Mouse (Mus musculus) neural tube, embryonic 14.5 days (tissue): ENCODE measurements at regions not wholly inside any gene's neighbourhood (a gene's known extent, or its start where the extent isn't known, plus 50 kb on each side); places are given as distances from the start of the nearest gene placed in this dataset.

Source experiments
- ATAC-seq: fragments of 200-750 bp; cut with Nextera tagmentation; 2 replicates; pipeline ENCODE4 v1.8.0; 2017; ENCODE audit warnings: low read depth, mild to moderate bottlenecking, moderate TSS enrichment, moderate library complexity
- H3K27ac ChIP-seq: fragments of 300-500 bp; sonication (generic); 2 replicates; pipeline ENCODE4 v1.5.1; 2014; ENCODE audit warnings: low read depth, mild to moderate bottlenecking, control low read depth, low read length, moderate library complexity, mixed read lengths
- H3K27me3 ChIP-seq: fragments of 300-500 bp; sonication (generic); 2 replicates; pipeline ENCODE4 v1.6.1; 2014; ENCODE audit warnings: low read length; ENCODE audit not compliant: control insufficient read depth, insufficient read depth
- H3K36me3 ChIP-seq: fragments of 300-500 bp; sonication (generic); 2 replicates; pipeline ENCODE4 v1.6.1; 2014; ENCODE audit warnings: low read length, mixed read lengths; ENCODE audit not compliant: control insufficient read depth, insufficient read depth
- H3K4me1 ChIP-seq: fragments of 300-500 bp; sonication (generic); 2 replicates; pipeline ENCODE4 v1.6.1; 2014; ENCODE audit warnings: low read length; ENCODE audit not compliant: control insufficient read depth, insufficient read depth
- H3K4me2 ChIP-seq: fragments of 300-500 bp; sonication (generic); 2 replicates; pipeline ENCODE4 v1.6.1; 2014; ENCODE audit warnings: mild to moderate bottlenecking, low read depth, low read length, control low read depth
- H3K4me3 ChIP-seq: fragments of 300-500 bp; sonication (generic); 2 replicates; pipeline ENCODE4 v1.5.1; 2014; ENCODE audit warnings: low read depth, low read length, control low read depth, mixed read lengths
- H3K9ac ChIP-seq: fragments of 300-500 bp; sonication (generic); replicated peaks from 2 replicates; pipeline ENCODE4 v1.6.1; 2014; ENCODE audit warnings: low read depth, mild to moderate bottlenecking, control low read depth, low read length, mixed read lengths
- H3K9me3 ChIP-seq: fragments of 300-500 bp; sonication (generic); 2 replicates; pipeline ENCODE4 v1.6.1; 2016; ENCODE audit warnings: low read length; ENCODE audit not compliant: control insufficient read depth
- WGBS: fragments of 180-500 bp; shearing (Covaris S2); extraction: QIAGEN DNeasy Blood & Tissue Kit; methylation state at CpG from one replicate; pipeline ENCODE4 v1.1.7; 2014; 5-methylcytosine and 5-hydroxymethylcytosine counted together

- H3K27me3 ChIP-seq: no peaks in the 10 kb centered on the region
- H3K4me1 ChIP-seq: no peaks in the 10 kb centered on the region
- H3K4me3 ChIP-seq: no peak overlapping the region
- no peaks in the 10 kb centered on the region for H3K36me3 ChIP-seq
- H3K27ac ChIP-seq: no peak overlapping the region
- no peak overlapping the region for H3K4me2 ChIP-seq
- ATAC-seq: peak; percentile 66; the same call in 1 of the 2 replicates
- WGBS: 48% methylated on average over 4 of the region's 4 CpGs
- no peaks in the 10 kb centered on the region for H3K9me3 ChIP-seq
- H3K9ac ChIP-seq: no peak overlapping the region
Measured at GRCm38 (mm10) chr3:132453927-132454326, 175.7 kb upstream of the Gimd1 start.

DNA sequence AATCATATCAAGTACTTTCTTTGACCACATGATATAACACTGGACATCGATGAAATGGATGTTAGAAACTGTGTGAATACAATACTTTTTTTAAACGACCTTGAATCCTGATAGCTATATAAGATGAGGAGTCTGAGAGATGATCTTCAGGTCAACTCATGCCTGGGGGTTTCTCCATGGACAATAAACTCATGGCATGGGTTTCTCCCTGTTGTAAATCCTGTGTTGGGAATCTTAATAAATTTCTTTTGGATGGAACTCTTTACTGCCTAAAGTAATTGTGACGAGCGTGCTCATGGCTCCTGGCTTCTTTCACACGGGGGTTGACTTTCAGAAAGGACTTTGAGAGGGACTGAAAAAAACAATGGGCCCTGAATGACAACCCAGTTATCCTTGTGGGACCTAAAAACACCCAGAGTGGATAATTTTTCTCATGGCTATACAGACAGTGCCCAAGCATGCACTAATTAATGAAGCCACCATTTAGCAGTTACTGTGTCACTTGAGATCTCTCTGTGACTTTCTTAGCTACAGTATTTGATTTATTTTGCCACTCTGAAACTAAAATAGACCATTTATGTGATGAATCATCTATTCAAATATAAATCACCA lies 167.2 kb upstream of the Gimd1 start:
- no peak for ATAC-seq
- Histone ChIP-seq H3K4me2 (no peak overlapping the region), H3K36me3 (no peaks in the 10 kb centered on the region), H3K9me3 (no peaks in the 10 kb centered on the region), H3K27ac (no peak overlapping the region), H3K4me3 (no peak overlapping the region), H3K4me1 (no peaks in the 10 kb centered on the region), H3K9ac (no peak overlapping the region), H3K27me3 (no peaks in the 10 kb centered on the region)
- 65% methylated on average over 5 of the region's 5 CpGs for WGBS

GRCm38 (mm10) chr3:132471070-132471469 lies 158.6 kb upstream of the Gimd1 start:
- Histone ChIP-seq H3K9ac (no peak overlapping the region), H3K27me3 (no peaks in the 10 kb centered on the region), H3K27ac (no peak overlapping the region), H3K4me2 (no peak overlapping the region), H3K4me3 (no peak overlapping the region), H3K9me3 (no peaks in the 10 kb centered on the region), H3K36me3 (no peaks in the 10 kb centered on the region), H3K4me1 (no peaks in the 10 kb centered on the region)
- ATAC-seq: no peak
- WGBS: 51% methylated on average over 4 of the region's 4 CpGs

- Histone ChIP-seq H3K9ac (no peak overlapping the region), H3K36me3 (no peaks in the 10 kb centered on the region), H3K4me3 (no peak overlapping the region), H3K9me3 (no peaks in the 10 kb centered on the region), H3K4me2 (no peak overlapping the region), H3K27me3 (no peaks in the 10 kb centered on the region), H3K27ac (no peak overlapping the region), H3K4me1 (no peaks in the 10 kb centered on the region)
- ATAC-seq: no peak
- 92% methylated on average over 5 of the region's 5 CpGs for WGBS
Measured at GRCm38 (mm10) chr3:132477768-132478167, 151.9 kb upstream of the Gimd1 start.

GRCm38 (mm10) chr3:132479275-132479674 lies 150.3 kb upstream of the Gimd1 start:
- no peaks in the 10 kb centered on the region for H3K27me3 ChIP-seq
- no peak overlapping the region for H3K4me2 ChIP-seq
- no peak overlapping the region for H3K9ac ChIP-seq
- H3K4me3 ChIP-seq: no peak overlapping the region
- H3K36me3 ChIP-seq: no peaks in the 10 kb centered on the region
- H3K9me3 ChIP-seq: no peaks in the 10 kb centered on the region
- 82% methylated on average over 2 of the region's 2 CpGs for WGBS
- no peak for ATAC-seq
- no peaks in the 10 kb centered on the region for H3K4me1 ChIP-seq
- H3K27ac ChIP-seq: no peak overlapping the region

DNA sequence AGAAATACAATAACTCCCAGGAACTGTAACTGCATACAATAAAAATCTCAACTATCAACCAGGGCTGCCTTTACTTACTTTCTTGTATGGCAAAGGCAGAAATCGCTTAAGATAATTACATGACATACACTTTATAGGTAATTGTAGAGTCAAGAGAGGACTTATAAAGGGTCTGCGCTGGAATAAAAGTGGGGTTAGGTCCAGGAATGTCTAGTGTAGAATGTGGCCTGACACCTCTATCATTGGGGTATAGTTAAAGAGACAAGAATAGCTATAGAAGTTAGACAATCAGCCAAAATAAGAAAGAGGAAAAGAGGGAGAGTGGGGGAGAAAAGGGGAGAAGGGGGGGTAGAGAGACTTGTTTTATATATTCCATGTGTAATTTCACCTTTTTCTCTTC lies 144.8 kb upstream of the Gimd1 start:
- Histone ChIP-seq H3K9me3 (no peaks in the 10 kb centered on the region), H3K27me3 (no peaks in the 10 kb centered on the region), H3K36me3 (no peaks in the 10 kb centered on the region), H3K4me2 (no peak overlapping the region), H3K9ac (no peak overlapping the region), H3K4me3 (no peak overlapping the region), H3K27ac (no peak overlapping the region), H3K4me1 (no peaks in the 10 kb centered on the region)
- ATAC-seq: no peak
- WGBS: 89% methylated on average over 2 of the region's 2 CpGs

DNA sequence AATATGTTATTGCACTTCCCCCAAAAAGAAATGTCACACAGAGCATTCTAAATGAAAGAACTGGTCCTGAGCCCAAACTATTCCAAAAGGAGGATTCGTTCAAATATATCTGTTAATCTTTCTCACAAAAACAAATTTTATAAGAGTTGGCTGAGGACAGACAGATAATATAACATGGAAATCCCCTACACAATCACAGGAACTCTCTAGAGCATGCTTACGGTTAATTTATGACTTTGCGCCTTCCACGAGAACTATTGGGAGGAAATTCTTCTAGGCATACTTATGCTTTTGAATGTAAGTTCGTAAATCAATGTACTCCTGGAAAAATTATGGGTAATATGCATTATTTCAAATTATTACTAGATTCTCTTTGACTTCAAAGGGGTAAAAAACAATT lies 144.1 kb upstream of the Gimd1 start:
- WGBS: 81% methylated on average over 5 of the region's 5 CpGs
- Histone ChIP-seq H3K4me1 (no peaks in the 10 kb centered on the region), H3K9ac (no peak overlapping the region), H3K4me2 (no peak overlapping the region), H3K4me3 (no peak overlapping the region), H3K27ac (no peak overlapping the region), H3K36me3 (no peaks in the 10 kb centered on the region), H3K9me3 (no peaks in the 10 kb centered on the region), H3K27me3 (no peaks in the 10 kb centered on the region)
- ATAC-seq: no peak

GRCm38 (mm10) chr3:132506095-132506494 lies 123.5 kb upstream of the Gimd1 start:
- ATAC-seq: peak; percentile 80; the same call in 1 of the 2 replicates
- Histone ChIP-seq H3K4me2 (no peak overlapping the region), H3K9me3 (no peaks in the 10 kb centered on the region), H3K9ac (no peak overlapping the region), H3K27me3 (no peaks in the 10 kb centered on the region), H3K4me1 (no peaks in the 10 kb centered on the region), H3K4me3 (no peak overlapping the region), H3K36me3 (no peaks in the 10 kb centered on the region), H3K27ac (no peak overlapping the region)
- 34% methylated on average over 4 of the region's 4 CpGs for WGBS

- WGBS: 54% methylated on average over 1 of the region's 1 CpGs
- Histone ChIP-seq H3K36me3 (no peaks in the 10 kb centered on the region), H3K27ac (no peak overlapping the region), H3K4me3 (no peak overlapping the region), H3K4me1 (no peaks in the 10 kb centered on the region), H3K9me3 (no peaks in the 10 kb centered on the region), H3K9ac (no peak overlapping the region), H3K4me2 (no peak overlapping the region), H3K27me3 (no peaks in the 10 kb centered on the region)
- ATAC-seq: no peak
Measured at GRCm38 (mm10) chr3:132510240-132510639, 119.4 kb upstream of the Gimd1 start.
